Mouse (Mus musculus) myocyte (in vitro differentiated cells): Measurements from ENCODE around the gene Enah.

Experiments
- CEBPB ChIP-seq: IDR thresholded peaks from 2 replicates; pipeline ENCODE4 v1.6.1; 2011; ENCODE audit warnings: mild to moderate bottlenecking, moderate library complexity; ENCODE audit not compliant: poor library complexity, insufficient read depth, severe bottlenecking
- E2F4 ChIP-seq: IDR thresholded peaks from one replicate; pipeline ENCODE4 v1.6.1; 2011; ENCODE audit warnings: mild to moderate bottlenecking, control low read depth, moderate library complexity; ENCODE audit not compliant: insufficient read depth
- POLR2A ChIP-seq: IDR thresholded peaks from one replicate; pipeline ENCODE4 v1.6.1; 2011; ENCODE audit warnings: low read depth, mild to moderate bottlenecking, control low read depth, moderate library complexity; ENCODE audit not compliant: insufficient read length
- POLR2AphosphoS2 ChIP-seq: IDR thresholded peaks from one replicate; pipeline ENCODE4 v1.6.1; 2011; ENCODE audit warnings: low read depth, control low read depth; ENCODE audit not compliant: insufficient read length
- TCF12 ChIP-seq: IDR thresholded peaks from one replicate; pipeline ENCODE4 v1.6.1; 2011; ENCODE audit warnings: mild to moderate bottlenecking, control low read depth; ENCODE audit not compliant: poor library complexity, insufficient read depth, severe bottlenecking

DNA sequence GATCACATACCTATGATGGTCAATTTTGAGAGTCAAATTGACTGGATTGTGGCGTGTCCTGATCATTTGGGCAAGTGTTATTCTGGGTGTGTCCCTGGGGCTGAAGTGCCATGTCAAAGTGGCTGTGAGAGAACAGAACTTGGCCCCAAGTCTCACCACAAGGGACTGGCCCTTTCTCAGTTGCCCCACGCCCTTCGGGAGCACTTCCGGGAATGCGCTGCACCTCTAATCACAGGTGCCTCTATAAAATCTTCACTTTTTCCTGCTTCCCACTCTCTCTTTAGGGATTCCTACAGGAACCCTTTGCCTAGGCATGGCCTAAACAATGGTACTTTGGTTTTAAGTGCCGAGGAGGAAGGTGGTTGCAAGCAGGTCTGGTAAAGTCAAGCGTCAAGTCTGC is 130.1 kb downstream of the Enah start:
- TF ChIP-seq POLR2AphosphoS2: no peak
- TF ChIP-seq TCF12: no peak
- TF ChIP-seq E2F4: no peak
- TF ChIP-seq POLR2A: no peak
- TF ChIP-seq CEBPB: no peak
